Mouse (Mus musculus): ENCODE results near the gene Sowaha. TPM values are rescaled to one million over a fixed set of nuclear protein-coding genes. Genes with fewer than 3 reads are reported as not detected.
A peak's percentile ranks its signal among the peaks of the same experiment; 100 is the strongest.

Sowaha gene
- polyA plus RNA-seq, 1 experiment from 2014 or later, result 0.58 TPM

- ATAC-seq (ENCODE audit: insufficient read depth, low FRiP score), result no peak
- Histone ChIP-seq H3K36me3 (ENCODE audit: control insufficient read depth, insufficient read depth, low read length) (no peaks in the 10 kb centered on the region), H3K9me3 (replicated peaks; ENCODE audit: control insufficient read depth, low read length) (no peaks in the 10 kb centered on the region), H3K27me3 (ENCODE audit: control insufficient read depth, insufficient read depth, low read length) (no peaks in the 10 kb centered on the region), H3K4me1 (ENCODE audit: control insufficient read depth, insufficient read depth, low read length) (peaks cover 31% of the 10 kb centered on the region), H3K9ac (ENCODE audit: low read length) (peak overlapping the region; percentile 51), H3K27ac (ENCODE audit: low read length) (peak overlapping the region; percentile 92), H3K4me3 (replicated peaks; ENCODE audit: low read length) (peak overlapping the region; percentile 81), H3K4me2 (ENCODE audit: low read depth, low read length) (peak overlapping the region; percentile 81)
- WGBS, result 33% methylated on average over 16 of the region's 16 CpGs
Measured at GRCm38 (mm10) chr11:53521120-53521820, 41.2 kb upstream of the Sowaha start.

DNA sequence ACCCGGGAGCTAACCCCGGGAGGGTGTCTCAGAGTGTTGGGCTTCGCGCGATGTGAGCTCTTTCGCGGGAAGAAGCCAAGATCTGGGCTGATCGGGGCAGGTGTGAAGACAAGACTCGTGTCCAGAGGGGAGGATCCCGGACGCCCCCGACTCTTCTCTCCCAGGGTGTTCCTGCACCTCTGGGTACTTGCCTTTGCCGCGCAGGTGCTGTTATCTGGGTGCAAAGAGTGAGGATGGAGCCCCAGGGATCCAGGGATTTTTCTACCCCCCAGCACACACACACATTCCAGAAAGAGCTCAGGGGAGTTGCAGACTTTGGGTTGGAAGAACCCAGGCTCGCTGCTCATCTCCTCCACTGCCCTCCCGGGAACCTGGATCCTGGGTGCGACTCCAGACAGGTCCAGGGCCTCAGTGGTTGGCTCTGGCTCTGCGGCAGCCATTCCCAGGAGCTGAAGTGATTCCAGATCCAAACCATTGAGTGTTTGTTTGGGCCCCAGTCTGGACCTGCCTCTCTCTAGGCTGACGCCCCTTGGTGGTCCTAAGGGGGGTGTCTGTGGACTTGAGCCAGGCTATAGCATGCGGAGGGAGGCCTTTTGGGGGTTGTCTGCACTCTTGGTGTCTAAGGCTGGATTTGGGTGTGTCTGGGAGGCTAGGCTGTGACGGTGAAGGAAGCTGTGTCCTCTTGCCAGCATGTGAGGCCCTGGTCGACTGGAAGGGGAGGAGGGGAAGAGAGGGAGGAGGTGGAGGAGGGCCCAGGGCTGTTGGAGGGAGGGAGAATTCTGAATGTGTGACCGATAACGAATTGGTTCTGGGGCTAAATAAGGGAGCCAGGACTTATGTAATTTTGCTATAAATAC is 40.3 kb upstream of the Sowaha start:
- peak overlapping the region; percentile 92 for H3K27ac ChIP-seq (ENCODE audit: low read length)
- H3K9ac ChIP-seq (ENCODE audit: low read length), result peak overlapping the region; percentile 90
- H3K4me3 ChIP-seq (replicated peaks; ENCODE audit: low read length), result peak overlapping the region; percentile 81
- WGBS, result 2% methylated on average over 24 of the region's 24 CpGs
- H3K4me2 ChIP-seq (ENCODE audit: low read depth, low read length), result peak overlapping the region; percentile 81
- no peaks in the 10 kb centered on the region for H3K9me3 ChIP-seq (replicated peaks; ENCODE audit: control insufficient read depth, low read length)
- H3K36me3 ChIP-seq (ENCODE audit: control insufficient read depth, insufficient read depth, low read length), result no peaks in the 10 kb centered on the region
- peak; percentile 79 for ATAC-seq (ENCODE audit: insufficient read depth, low FRiP score)
- no peaks in the 10 kb centered on the region for H3K27me3 ChIP-seq (ENCODE audit: control insufficient read depth, insufficient read depth, low read length)
- H3K4me1 ChIP-seq (ENCODE audit: control insufficient read depth, insufficient read depth, low read length), result peaks cover 31% of the 10 kb centered on the region

GRCm38 (mm10) chr11:53519207-53520121 is 39.4 kb upstream of the Sowaha start, which contains the start of gene Sept8:
Gene Sept8, plus strand, starts transcription at chr11:53519257.
- peak; percentile 81 for ATAC-seq (ENCODE audit: insufficient read depth, low FRiP score)
- no peaks in the 10 kb centered on the region for H3K9me3 ChIP-seq (replicated peaks; ENCODE audit: control insufficient read depth, low read length)
- peak within 1 kb of the TSS; percentile 81 for H3K4me3 ChIP-seq (replicated peaks; ENCODE audit: low read length)
- H3K9ac ChIP-seq (ENCODE audit: low read length), result peak within 1 kb of the TSS; percentile 90
- H3K27ac ChIP-seq (ENCODE audit: low read length), result peak within 1 kb of the TSS; percentile 92
- 5% methylated on average over 71 of the region's 79 CpGs for WGBS
- H3K27me3 ChIP-seq (ENCODE audit: control insufficient read depth, insufficient read depth, low read length), result no peaks in the 10 kb centered on the region
- peak within 1 kb of the TSS; percentile 81 for H3K4me2 ChIP-seq (ENCODE audit: low read depth, low read length)
- H3K36me3 ChIP-seq (ENCODE audit: control insufficient read depth, insufficient read depth, low read length), result no peaks in the 10 kb centered on the region
- H3K4me1 ChIP-seq (ENCODE audit: control insufficient read depth, insufficient read depth, low read length), result peaks cover 31% of the 10 kb centered on the region

- Histone ChIP-seq H3K27me3 (ENCODE audit: control insufficient read depth, insufficient read depth, low read length) (no peaks in the 10 kb centered on the region), H3K4me2 (ENCODE audit: low read depth, low read length) (peak overlapping the region; percentile 81), H3K4me3 (replicated peaks; ENCODE audit: low read length) (peak overlapping the region; percentile 81; the same call in 1 of the 2 replicates), H3K36me3 (ENCODE audit: control insufficient read depth, insufficient read depth, low read length) (no peaks in the 10 kb centered on the region), H3K9ac (ENCODE audit: low read length) (peak overlapping the region; percentile 90), H3K27ac (ENCODE audit: low read length) (no peak overlapping the region), H3K4me1 (ENCODE audit: control insufficient read depth, insufficient read depth, low read length) (peaks cover 26% of the 10 kb centered on the region), H3K9me3 (replicated peaks; ENCODE audit: control insufficient read depth, low read length) (no peaks in the 10 kb centered on the region)
- 55% methylated on average over 5 of the region's 5 CpGs for WGBS
- no peak for ATAC-seq (ENCODE audit: insufficient read depth, low FRiP score)
Measured at GRCm38 (mm10) chr11:53518759-53519158, 38.7 kb upstream of the Sowaha start.

DNA sequence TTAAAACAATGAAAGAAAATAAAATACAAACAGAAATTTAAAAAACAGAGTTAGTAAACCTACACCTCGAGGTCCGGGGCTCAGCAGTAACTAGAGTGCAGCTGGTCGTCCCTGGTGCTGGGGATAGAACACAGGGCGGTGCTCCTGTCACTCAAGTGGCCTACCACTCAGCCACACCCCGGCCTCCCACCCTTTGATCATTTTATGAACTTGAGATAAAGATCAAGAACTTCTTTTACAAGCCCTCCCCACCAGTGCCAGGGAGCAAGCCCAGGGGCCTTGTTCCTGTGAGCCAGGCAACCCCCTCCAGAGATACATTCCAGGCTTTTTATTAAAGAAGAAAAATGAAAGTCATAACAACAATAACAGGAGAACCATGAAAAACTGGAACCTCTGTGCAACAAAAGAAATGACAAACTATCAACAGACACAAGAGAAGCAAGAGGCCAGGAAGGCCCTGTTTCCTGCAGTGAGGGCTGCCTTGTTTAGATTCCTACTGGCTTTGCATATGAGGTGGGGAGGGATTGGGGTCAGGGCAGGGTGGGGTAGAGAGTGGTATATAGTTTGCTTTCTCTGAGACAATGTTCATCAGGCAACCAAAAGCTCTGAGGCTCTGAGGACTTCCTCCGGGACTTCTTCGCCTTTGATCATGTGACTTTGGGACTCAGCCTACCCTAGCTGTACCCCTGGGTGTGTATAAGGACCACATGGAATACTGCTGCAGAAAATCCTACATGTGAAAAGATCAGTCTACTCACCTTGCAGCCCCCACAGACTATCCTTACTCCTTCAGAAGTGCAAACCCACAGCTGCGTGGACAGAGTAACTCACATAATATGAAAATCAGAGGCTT is 36.9 kb upstream of the Sowaha start:
- ATAC-seq (ENCODE audit: insufficient read depth, low FRiP score), result no peak

DNA sequence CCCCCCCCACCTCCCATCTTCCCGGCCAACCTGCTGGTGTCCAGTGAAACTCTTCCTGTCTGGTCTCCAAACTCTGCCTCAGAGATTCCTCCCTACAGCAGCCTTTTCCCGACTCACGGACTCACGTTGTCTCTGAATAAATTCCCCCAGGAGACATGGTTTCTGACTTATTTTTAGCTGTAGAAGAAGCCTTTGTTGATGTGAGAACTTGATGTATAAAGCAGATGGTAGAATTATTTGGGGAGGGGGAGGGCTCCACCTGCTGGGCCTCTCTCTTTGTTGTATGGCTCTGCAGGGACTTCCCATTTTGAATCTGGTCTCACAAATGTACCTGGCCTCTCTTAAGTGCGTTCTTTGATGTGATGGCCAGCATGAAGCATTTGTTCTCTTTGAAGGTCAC is 30.3 kb upstream of the Sowaha start:
- H3K27me3 ChIP-seq (ENCODE audit: control insufficient read depth, insufficient read depth, low read length), result no peaks in the 10 kb centered on the region
- no peaks in the 10 kb centered on the region for H3K4me1 ChIP-seq (ENCODE audit: control insufficient read depth, insufficient read depth, low read length)
- H3K27ac ChIP-seq (ENCODE audit: low read length), result no peak overlapping the region
- no peak overlapping the region for H3K4me3 ChIP-seq (replicated peaks; ENCODE audit: low read length)
- no peak overlapping the region for H3K9ac ChIP-seq (ENCODE audit: low read length)
- no peaks in the 10 kb centered on the region for H3K9me3 ChIP-seq (replicated peaks; ENCODE audit: control insufficient read depth, low read length)
- no peak overlapping the region for H3K4me2 ChIP-seq (ENCODE audit: low read depth, low read length)
- ATAC-seq (ENCODE audit: insufficient read depth, low FRiP score), result no peak
- H3K36me3 ChIP-seq (ENCODE audit: control insufficient read depth, insufficient read depth, low read length), result no peaks in the 10 kb centered on the region
- 48% methylated on average over 5 of the region's 5 CpGs for WGBS

More for the DNA sequence above, 36.9 kb upstream of the Sowaha start:
- H3K36me3 ChIP-seq (ENCODE audit: control insufficient read depth, insufficient read depth, low read length), result no peaks in the 10 kb centered on the region
- H3K4me1 ChIP-seq (ENCODE audit: control insufficient read depth, insufficient read depth, low read length), result peaks cover 17% of the 10 kb centered on the region
- no peak overlapping the region for H3K9ac ChIP-seq (ENCODE audit: low read length)
- H3K27me3 ChIP-seq (ENCODE audit: control insufficient read depth, insufficient read depth, low read length), result no peaks in the 10 kb centered on the region
- WGBS, result 45% methylated on average over 8 of the region's 8 CpGs
- H3K4me2 ChIP-seq (ENCODE audit: low read depth, low read length), result no peak overlapping the region
- no peak overlapping the region for H3K4me3 ChIP-seq (replicated peaks; ENCODE audit: low read length)
- H3K27ac ChIP-seq (ENCODE audit: low read length), result no peak overlapping the region
- H3K9me3 ChIP-seq (replicated peaks; ENCODE audit: control insufficient read depth, low read length), result no peaks in the 10 kb centered on the region

DNA sequence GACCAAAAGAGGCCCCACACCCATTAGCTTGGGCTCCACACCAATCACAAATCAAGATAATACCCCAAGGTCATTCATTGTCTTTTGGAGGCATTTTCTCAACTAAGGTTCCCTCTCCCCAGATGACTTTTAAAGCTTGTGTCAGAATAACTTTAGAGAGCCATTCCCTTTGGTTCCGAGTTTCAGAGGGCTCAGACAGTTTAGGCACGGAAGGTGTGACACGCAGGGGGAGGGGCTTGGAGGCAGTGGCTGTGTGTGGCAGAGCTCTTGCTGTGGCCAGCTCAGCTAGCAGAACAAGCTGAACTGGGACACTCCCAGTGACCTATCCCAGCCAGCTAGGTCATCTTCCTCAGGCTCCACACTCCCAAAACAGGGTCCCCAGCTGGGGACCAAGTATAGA is 28.5 kb upstream of the Sowaha start:
- no peak overlapping the region for H3K4me2 ChIP-seq (ENCODE audit: low read depth, low read length)
- WGBS, result 41% methylated on average over 3 of the region's 3 CpGs

DNA sequence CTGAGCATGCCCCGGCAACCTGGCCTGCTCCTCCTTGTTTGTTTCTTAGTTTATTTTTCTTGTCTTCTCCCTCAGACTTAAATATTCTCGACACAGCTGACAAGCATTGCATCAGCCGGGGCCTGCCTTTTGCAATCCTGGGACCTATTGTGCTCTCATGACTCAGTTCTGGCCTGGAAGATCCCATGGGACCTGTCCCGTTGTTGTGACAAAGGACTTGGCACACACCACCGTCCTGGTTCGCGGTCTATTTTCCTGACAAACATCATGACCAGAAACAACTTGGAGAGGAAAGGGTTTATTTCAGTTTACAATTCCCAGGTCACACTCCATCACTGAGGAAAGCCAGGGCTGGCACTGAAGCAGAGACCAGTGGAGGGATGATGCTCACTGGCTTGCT is 28.1 kb upstream of the Sowaha start:
- no peak overlapping the region for H3K4me3 ChIP-seq (replicated peaks; ENCODE audit: low read length)
- ATAC-seq (ENCODE audit: insufficient read depth, low FRiP score), result no peak
- no peak overlapping the region for H3K4me2 ChIP-seq (ENCODE audit: low read depth, low read length)
- no peaks in the 10 kb centered on the region for H3K36me3 ChIP-seq (ENCODE audit: control insufficient read depth, insufficient read depth, low read length)
- no peak overlapping the region for H3K9ac ChIP-seq (ENCODE audit: low read length)
- H3K27me3 ChIP-seq (ENCODE audit: control insufficient read depth, insufficient read depth, low read length), result no peaks in the 10 kb centered on the region
- 71% methylated on average over 7 of the region's 7 CpGs for WGBS
- no peaks in the 10 kb centered on the region for H3K9me3 ChIP-seq (replicated peaks; ENCODE audit: control insufficient read depth, low read length)
- H3K27ac ChIP-seq (ENCODE audit: low read length), result no peak overlapping the region
- no peaks in the 10 kb centered on the region for H3K4me1 ChIP-seq (ENCODE audit: control insufficient read depth, insufficient read depth, low read length)

More for the DNA sequence above, 28.5 kb upstream of the Sowaha start:
- H3K9me3 ChIP-seq (replicated peaks; ENCODE audit: control insufficient read depth, low read length), result no peaks in the 10 kb centered on the region
- no peak overlapping the region for H3K27ac ChIP-seq (ENCODE audit: low read length)
- ATAC-seq (ENCODE audit: insufficient read depth, low FRiP score), result no peak
- H3K9ac ChIP-seq (ENCODE audit: low read length), result no peak overlapping the region
- H3K4me3 ChIP-seq (replicated peaks; ENCODE audit: low read length), result no peak overlapping the region
- H3K4me1 ChIP-seq (ENCODE audit: control insufficient read depth, insufficient read depth, low read length), result no peaks in the 10 kb centered on the region
- no peaks in the 10 kb centered on the region for H3K36me3 ChIP-seq (ENCODE audit: control insufficient read depth, insufficient read depth, low read length)
- H3K27me3 ChIP-seq (ENCODE audit: control insufficient read depth, insufficient read depth, low read length), result no peaks in the 10 kb centered on the region

Data from stomach, embryonic 16.5 days (tissue).